Comparison of ENCODE assay signal across 22 mouse cellular contexts in the genomic region with DNA sequence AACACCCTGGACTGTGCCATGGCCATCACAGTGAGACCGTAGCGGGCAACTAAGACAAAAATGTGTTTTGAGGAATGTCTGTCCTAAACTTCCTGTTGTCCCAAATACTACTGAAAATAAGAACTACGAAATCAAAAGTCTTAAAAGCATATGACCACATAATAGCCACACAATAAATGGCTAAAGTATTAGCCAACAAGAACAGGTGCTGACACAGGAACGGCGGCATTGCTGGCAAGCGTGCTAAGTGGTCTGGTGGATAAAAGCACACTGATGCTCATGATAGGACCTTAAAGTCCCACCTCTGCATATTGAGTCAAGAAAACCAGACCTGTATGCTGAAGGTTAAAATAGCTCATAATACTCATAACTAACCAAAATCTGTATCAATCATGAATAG. TPM values are rescaled to one million over a fixed set of nuclear protein-coding genes. Genes with fewer than 3 reads are reported as not detected.
DNase-seq lines count a peak whose midpoint lies in the region; ATAC-seq and TF ChIP-seq lines count a peak whose summit lies in the region.
"Had no signal": no experiment of that assay in that cellular context is flagged by ENCODE, and none has a peak within 500 bp of the region (broad histone marks: within the 10 kb centered on the region; RNA-seq: fewer than 3 reads in every experiment).

No protein-coding gene starts in this region.

- no peaks in the 10 kb centered on the region for H3K27me3 ChIP-seq in cerebellum, adult 2 months (ENCODE audit: control insufficient read depth, insufficient read depth, low read length)
- H3K27me3 ChIP-seq in midbrain, embryonic 14.5 days (ENCODE audit: control insufficient read depth, insufficient read depth, low read length), result no peaks in the 10 kb centered on the region
- no peaks in the 10 kb centered on the region for H3K27me3 ChIP-seq in midbrain, embryonic 10.5 days (ENCODE audit: low read depth, poor library complexity, severe bottlenecking)
- no peaks in the 10 kb centered on the region for H3K27me3 ChIP-seq in neural tube, embryonic 13.5 days
- H3K27me3 ChIP-seq: CH12.LX, Patski had no signal

- H3K4me1 ChIP-seq in cerebellum, adult 2 months (ENCODE audit: control insufficient read depth, insufficient read depth, low read length), result peaks cover 19% of the 10 kb centered on the region
- peaks cover 51% of the 10 kb centered on the region for H3K4me1 ChIP-seq in midbrain, embryonic 14.5 days (ENCODE audit: control insufficient read depth, insufficient read depth, low read length)
- H3K4me1 ChIP-seq in midbrain, embryonic 10.5 days, result peaks cover 73% of the 10 kb centered on the region
- peaks cover 67% of the 10 kb centered on the region for H3K4me1 ChIP-seq in neural tube, embryonic 13.5 days (replicated peaks)

- intact Hi-C loops in heart, postnatal 36 days (cut with DNase I), result no loop called here

- no peak for TF ChIP-seq CTCF in cerebellum, adult 2 months (IDR thresholded peaks at IDR 0.05; ENCODE audit: borderline replicate concordance, insufficient read depth, low read depth, low read length)

- no peak for TF ChIP-seq POLR2A in cerebellum, adult 2 months (IDR thresholded peaks at IDR 0.05; ENCODE audit: borderline replicate concordance, insufficient read depth, low read length)

- H3K9ac ChIP-seq in midbrain, embryonic 14.5 days (replicated peaks; ENCODE audit: low read length), result no peak overlapping the region
- no peak overlapping the region for H3K9ac ChIP-seq in neural tube, embryonic 13.5 days

- no peaks in the 10 kb centered on the region for H3K9me3 ChIP-seq in midbrain, embryonic 14.5 days (ENCODE audit: control insufficient read depth, low read length)
- H3K9me3 ChIP-seq in midbrain, embryonic 10.5 days (replicated peaks), result no peaks in the 10 kb centered on the region
- H3K9me3 ChIP-seq in neural tube, embryonic 13.5 days, result no peaks in the 10 kb centered on the region

- no peaks in the 10 kb centered on the region for H3K36me3 ChIP-seq in midbrain, embryonic 14.5 days (ENCODE audit: control insufficient read depth, insufficient read depth, low read length)
- H3K36me3 ChIP-seq in midbrain, embryonic 10.5 days, result peaks cover 27% of the 10 kb centered on the region
- H3K36me3 ChIP-seq in neural tube, embryonic 13.5 days, result no peaks in the 10 kb centered on the region
- H3K36me3 ChIP-seq: G1E had no signal

- 29% methylated on average over 6 of the region's 6 CpGs for WGBS in cerebellum, adult 2 months
- 94% methylated on average over 6 of the region's 6 CpGs for WGBS in midbrain, embryonic 14.5 days
- 98% methylated on average over 6 of the region's 6 CpGs for whole genome bisulfite sequencing in midbrain, embryonic 10.5 days
- 96% methylated on average over 6 of the region's 6 CpGs for WGBS in neural tube, embryonic 13.5 days

- H3K27ac ChIP-seq in cerebellum, adult 2 months (ENCODE audit: insufficient read depth, low read length), result no peak overlapping the region
- no peak overlapping the region for H3K27ac ChIP-seq in midbrain, embryonic 14.5 days (replicated peaks; ENCODE audit: low read depth, low read length)
- no peak overlapping the region for H3K27ac ChIP-seq in midbrain, embryonic 10.5 days (replicated peaks)
- H3K27ac ChIP-seq in neural tube, embryonic 13.5 days (replicated peaks), result no peak overlapping the region

- peak overlapping the region; percentile 16 for H3K4me3 ChIP-seq in cerebellum, adult 2 months (replicated peaks; ENCODE audit: insufficient read depth, low read depth, low read length)
- no peak overlapping the region for H3K4me3 ChIP-seq in midbrain, embryonic 14.5 days (replicated peaks; ENCODE audit: low read depth, low read length)
- H3K4me3 ChIP-seq in midbrain, embryonic 10.5 days, result no peak overlapping the region
- H3K4me3 ChIP-seq in neural tube, embryonic 13.5 days, result no peak overlapping the region

- DNase-seq in cerebellum, adult 2 months, result peak in 1 of 2 experiments; percentile 43
- DNase-seq in cerebellum, postnatal 36 days, result no peak
- DNase-seq in heart, adult 11 months, result peak; percentile 53
- DNase-seq in heart, postnatal 36 days, result no peak
- no peak for DNase-seq in midbrain, embryonic 14.5 days
- DNase-seq in midbrain, embryonic 10.5 days (ENCODE audit: low spot score), result no peak
- DNase-seq in neural tube, embryonic 10.5 days (ENCODE audit: extremely low spot score, low spot score), result no peak
- DNase-seq: adrenal gland, adult 2 months; adrenal gland, adult 8-10 months; adrenal gland, postnatal 10 days; adrenal gland, postnatal 14 days; adrenal gland, postnatal 25 days; adrenal gland, postnatal 36 days; B cell, adult 2 months; cerebellum, adult 11 months; cerebellum, adult 11-12 months had no signal

- no peak for ATAC-seq in midbrain, embryonic 14.5 days (ENCODE audit: low FRiP score, low TSS enrichment)
- no peak for ATAC-seq in neural tube, embryonic 13.5 days (ENCODE audit: low read depth)
- ATAC-seq: activated CD4-positive, CD25-positive, alpha-beta regulatory T cell, adult 4 months; CD4-positive, CD25-positive, alpha-beta regulatory T cell, adult 4 months; Patski had no signal

- H3K4me2 ChIP-seq in midbrain, embryonic 14.5 days (ENCODE audit: low read length), result peak overlapping the region; percentile 76; the same call in 1 of the 2 replicates
- H3K4me2 ChIP-seq in neural tube, embryonic 13.5 days, result 0 out of 2 replicates have a peak overlapping the region, but pooled peaks have one; percentile 77

RNA-seq across cellular contexts. Expression of gene Wdfy3, which starts 3.3 kb away (rescaled TPM):
- polyA plus RNA-seq in cerebellum, adult 2 months (2012; rRNA removed), result 75.4 and 79.7 TPM in 2 replicates
- 10 to 100 TPM; 31.2 to 31.9 TPM for total RNA-seq in heart, postnatal 36 days (2021)
- polyA plus RNA-seq in midbrain, embryonic 14.5 days (2014; fragmentation: Nextera tagmentation; extraction: Ambion mirVana), result 34.5 and 41.5 TPM in 2 replicates
- polyA plus RNA-seq in midbrain, embryonic 10.5 days (2016; fragmentation: Nextera tagmentation; extraction: Ambion mirVana), result 18.2 and 22.7 TPM in 2 replicates
- polyA plus RNA-seq in neural tube, embryonic 13.5 days (2015; fragmentation: Nextera tagmentation; extraction: Ambion mirVana), result 27.0 and 31.1 TPM in 2 replicates
- total RNA-seq: CH12.LX had no signal
- polyA plus RNA-seq: G1E had no signal
